Mouse (Mus musculus) spleen, adult 2 months (tissue): ENCODE data around the gene Flrt1. TPM values are rescaled to one million over a fixed set of nuclear protein-coding genes. Genes with fewer than 3 reads are reported as not detected.

Source experiments
- DNase-seq, 2 experiments: peaks; one replicate each; pipeline versions ENCODE4 v3.0.0 to v3.0.0-alpha.2; 2012 to 2021; ENCODE audit warnings: low spot score in 2 of 2, low read depth in 1 of 2
- H3K27ac ChIP-seq: fragments of 200-500 bp; 2 replicates; pipeline ENCODE4 v1.5.1; 2012; ENCODE audit warnings: low read length, inconsistent platforms; ENCODE audit not compliant: insufficient read depth
- H3K27me3 ChIP-seq: fragments of 200-500 bp; 2 replicates; pipeline ENCODE4 v1.6.1; 2012; ENCODE audit warnings: mild to moderate bottlenecking, moderate library complexity, low read length, inconsistent platforms; ENCODE audit not compliant: control insufficient read depth, insufficient read depth
- H3K36me3 ChIP-seq: fragments of 200-500 bp; 2 replicates; pipeline ENCODE4 v1.6.1; 2012; ENCODE audit warnings: mild to moderate bottlenecking, low read length, inconsistent platforms; ENCODE audit not compliant: control insufficient read depth, insufficient read depth
- H3K4me1 ChIP-seq: fragments of 200-500 bp; 2 replicates; pipeline ENCODE4 v1.6.1; 2011; ENCODE audit warnings: inconsistent platforms; ENCODE audit not compliant: control insufficient read depth, insufficient read depth, insufficient read length
- H3K4me3 ChIP-seq: fragments of 200-500 bp; 2 replicates; pipeline ENCODE4 v1.5.1; 2011; ENCODE audit warnings: mild to moderate bottlenecking, inconsistent platforms; ENCODE audit not compliant: insufficient read depth, insufficient read length; ENCODE audit errors: extremely low read depth
- CTCF ChIP-seq: fragments of 200-500 bp; IDR thresholded peaks from 2 replicates; pipeline ENCODE4 v1.5.1; 2011; ENCODE audit warnings: mild to moderate bottlenecking, inconsistent platforms; ENCODE audit not compliant: insufficient read depth, insufficient read length, insufficient replicate concordance; ENCODE audit errors: extremely low read depth
- POLR2A ChIP-seq: fragments of 200-500 bp; IDR thresholded peaks from 2 replicates; pipeline ENCODE4 v1.6.1; 2011; ENCODE audit warnings: low read depth, low read length, inconsistent platforms
- WGBS: fragments of 180-500 bp; shearing (Covaris S2); methylation state at CpG from one replicate; pipeline ENCODE4 v1.1.7; 2018; 5-methylcytosine and 5-hydroxymethylcytosine counted together
- polyA plus RNA-seq: library from polyadenylated mRNA; depleted of rRNA; stranded (reverse); fragments of >200 nt; gene quantifications from 2 replicates; pipeline ENCODE4 v1.2.3, GENCODE M21; 2012

Flrt1 gene
- polyA plus RNA-seq, 1 experiment, result 0.16 TPM

DNA sequence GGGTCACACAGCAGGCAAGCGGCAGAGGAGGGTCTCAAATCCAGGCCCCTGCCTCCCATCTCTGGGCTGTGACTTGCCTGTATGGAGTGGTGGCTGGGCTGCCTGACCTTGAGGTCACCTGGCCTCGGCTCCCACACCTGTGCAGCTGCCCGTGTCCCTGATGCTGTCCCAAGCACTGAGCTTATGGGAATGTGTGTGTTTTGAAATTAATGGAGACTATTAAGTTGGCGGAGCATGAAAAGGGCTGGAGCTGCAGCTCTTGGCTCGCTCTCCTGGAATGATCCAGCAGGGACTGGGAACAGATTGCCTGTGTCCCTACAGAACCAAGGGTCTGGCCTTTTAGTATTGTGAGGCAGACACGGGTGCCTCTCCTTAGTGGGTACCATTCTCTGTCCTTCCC, 33.3 kb downstream of the Flrt1 start:
- WGBS, result 82% methylated on average over 6 of the region's 6 CpGs
- TF ChIP-seq POLR2A (no peak), CTCF (no peak)
- H3K27me3 ChIP-seq, result no peaks in the 10 kb centered on the region

DNA sequence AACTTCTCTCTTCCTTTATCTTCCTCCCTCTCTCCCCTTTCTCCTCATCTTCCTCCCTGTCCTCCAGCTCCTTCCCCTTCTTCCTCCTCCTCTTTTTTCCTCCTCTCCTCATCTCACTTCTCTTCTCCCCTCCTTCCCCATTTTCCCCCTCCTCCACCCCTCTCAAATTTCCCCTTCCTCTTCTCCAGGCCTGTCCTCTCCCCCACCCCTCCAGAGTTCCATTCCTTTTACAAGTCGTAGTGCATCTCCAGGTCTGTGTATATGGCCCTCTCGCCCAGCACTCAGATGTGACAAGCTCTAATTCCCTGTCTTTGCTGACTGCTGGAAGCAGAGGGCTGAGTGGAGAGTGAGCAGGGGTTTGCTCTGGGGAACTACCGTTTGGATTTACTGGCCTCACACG, 34.8 kb downstream of the Flrt1 start:
- no peak overlapping the region for H3K27ac ChIP-seq
- TF ChIP-seq CTCF (no peak), POLR2A (no peak)
- 71% methylated on average over 4 of the region's 4 CpGs for WGBS
- no peak overlapping the region for H3K4me3 ChIP-seq
- no peaks in the 10 kb centered on the region for H3K36me3 ChIP-seq
- peaks cover 4% of the 10 kb centered on the region; the same call in 1 of the 2 replicates for H3K4me1 ChIP-seq
- H3K27me3 ChIP-seq, result no peaks in the 10 kb centered on the region
- no peak for DNase-seq

More for the DNA sequence above, 33.3 kb downstream of the Flrt1 start:
- Histone ChIP-seq H3K4me3 (no peak overlapping the region), H3K4me1 (no peaks in the 10 kb centered on the region), H3K27ac (no peak overlapping the region), H3K36me3 (no peaks in the 10 kb centered on the region)
- no peak for DNase-seq

DNA sequence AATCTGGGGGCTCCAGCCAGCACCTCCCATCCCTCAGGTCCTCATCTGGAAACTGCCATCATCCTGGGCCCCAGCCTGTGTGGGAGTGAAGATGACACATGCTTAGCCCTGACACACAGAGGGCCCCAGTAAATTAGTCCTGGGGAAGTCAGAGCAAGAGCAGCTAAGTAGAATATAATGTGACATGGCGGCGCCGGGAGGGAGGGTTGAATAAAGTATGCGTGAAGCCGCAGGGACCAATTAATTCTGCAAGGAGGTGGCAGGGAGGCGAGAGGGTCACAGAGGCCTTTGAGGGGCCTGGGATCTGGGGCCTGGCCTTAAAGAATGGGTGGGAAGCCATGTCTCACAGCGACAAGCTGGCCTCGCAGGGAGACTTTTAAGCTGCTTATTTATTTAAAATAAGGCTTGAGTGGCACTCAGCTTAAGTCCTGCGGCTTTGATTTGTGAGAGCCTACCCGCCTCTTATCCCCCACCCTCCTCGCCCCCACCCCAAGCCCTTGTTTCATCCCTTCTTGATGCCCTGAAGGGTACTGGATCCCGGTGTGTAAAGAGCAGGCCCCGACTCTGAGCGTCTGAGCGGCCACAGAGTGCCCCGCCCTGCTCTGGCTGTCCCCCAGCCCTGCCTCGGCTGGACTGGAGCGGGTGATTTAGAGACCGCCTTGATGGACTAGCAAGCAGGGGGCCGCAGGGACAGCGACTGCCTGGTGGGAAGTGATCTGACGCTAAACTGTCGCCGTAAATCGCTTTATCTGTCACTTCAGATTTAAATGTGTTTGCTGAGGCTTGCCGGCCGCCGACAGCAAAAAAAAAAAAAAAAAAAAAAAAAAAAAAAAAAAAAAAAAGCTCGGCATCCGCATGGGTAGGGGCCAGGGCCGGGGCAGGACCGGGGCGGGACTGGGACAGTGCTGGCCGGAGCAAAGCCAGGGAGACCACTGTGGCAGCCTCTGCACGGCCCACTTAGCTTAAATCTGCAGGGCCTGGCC, 35.5 kb downstream of the Flrt1 start:
- TF ChIP-seq POLR2A (no peak), CTCF (no peak)
- DNase-seq, result no peak
- 64% methylated on average over 35 of the region's 35 CpGs for WGBS
- Histone ChIP-seq H3K4me1 (peaks cover 4% of the 10 kb centered on the region; the same call in 1 of the 2 replicates), H3K4me3 (no peak overlapping the region), H3K27me3 (no peaks in the 10 kb centered on the region), H3K27ac (no peak overlapping the region), H3K36me3 (no peaks in the 10 kb centered on the region)

DNA sequence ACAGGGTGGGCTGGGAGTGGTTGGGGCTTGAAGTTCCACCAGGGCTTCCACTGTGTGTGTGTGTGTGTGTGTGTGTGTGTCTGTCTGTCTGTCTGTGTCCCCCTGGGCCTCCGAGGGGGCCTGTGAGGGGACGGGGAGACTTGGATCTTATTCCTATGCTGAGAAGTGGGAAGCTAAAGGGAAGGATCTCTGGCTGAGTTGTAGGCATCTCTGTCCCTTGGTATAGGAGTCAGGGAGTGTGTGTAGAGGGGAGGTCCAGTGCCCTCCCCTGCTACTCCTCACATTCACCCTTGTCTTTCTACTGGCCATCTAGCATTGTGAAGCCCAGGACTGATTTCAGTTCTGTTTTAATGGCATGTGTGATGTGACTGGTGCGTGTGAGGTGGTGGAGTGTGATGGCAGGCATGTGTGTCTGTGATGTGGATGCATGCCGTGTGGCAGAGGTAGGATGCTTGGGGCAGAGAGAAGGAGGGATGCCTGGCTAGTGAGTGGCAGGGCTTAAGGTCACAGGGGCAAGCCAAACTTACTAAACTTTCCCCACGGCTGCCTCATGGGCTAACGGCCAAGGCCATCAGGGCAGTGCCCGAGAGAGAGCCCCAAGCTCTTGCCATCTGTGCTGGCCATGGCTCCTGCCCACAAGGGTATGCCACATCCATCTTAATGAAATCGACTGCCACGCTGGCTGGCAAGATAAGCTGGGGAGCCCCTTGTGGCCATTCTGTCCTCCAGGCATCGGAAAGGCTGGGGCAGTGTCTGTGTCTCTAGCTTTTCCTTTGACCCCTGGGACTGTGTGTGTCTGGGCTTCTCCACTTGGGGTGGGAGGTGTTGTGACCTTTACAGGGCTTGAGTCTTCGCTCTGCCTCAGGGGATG, 36.6 kb downstream of the Flrt1 start:
- Histone ChIP-seq H3K27ac (no peak overlapping the region), H3K27me3 (no peaks in the 10 kb centered on the region), H3K36me3 (no peaks in the 10 kb centered on the region), H3K4me3 (no peak overlapping the region), H3K4me1 (peaks cover 4% of the 10 kb centered on the region; the same call in 1 of the 2 replicates)
- no peak for TF ChIP-seq POLR2A
- no peak for TF ChIP-seq CTCF
- no peak for DNase-seq
- WGBS, result 76% methylated on average over 11 of the region's 11 CpGs

DNA sequence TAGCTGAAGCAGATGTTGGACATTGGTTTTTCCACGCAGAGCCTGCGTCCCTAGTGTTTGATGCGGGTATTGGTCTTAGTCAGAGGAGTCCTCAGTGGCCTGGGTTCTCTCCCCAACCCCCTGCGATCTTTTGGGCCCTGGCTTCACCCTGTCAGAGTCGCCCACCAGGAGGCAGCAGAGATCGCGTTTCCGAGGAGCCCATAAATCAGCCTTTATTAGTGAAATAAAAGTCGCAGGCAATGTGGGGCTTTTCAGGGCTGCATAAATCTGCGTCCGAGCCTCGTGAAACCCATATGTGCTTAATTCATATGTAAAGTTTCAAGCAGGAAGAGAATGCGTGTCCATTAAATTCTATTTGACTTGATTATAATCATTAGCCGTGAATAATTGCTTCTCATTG, 37.4 kb downstream of the Flrt1 start:
- no peak for TF ChIP-seq POLR2A
- peak; percentile 79; the same call in 1 of the 2 replicates for TF ChIP-seq CTCF
- no peaks in the 10 kb centered on the region for H3K27me3 ChIP-seq
- no peak overlapping the region for H3K27ac ChIP-seq
- no peak overlapping the region for H3K4me3 ChIP-seq
- WGBS, result 11% methylated on average over 14 of the region's 14 CpGs
- peaks cover 4% of the 10 kb centered on the region; the same call in 1 of the 2 replicates for H3K4me1 ChIP-seq
- DNase-seq, result peak in 1 of 2 experiments; percentile 72
- no peaks in the 10 kb centered on the region for H3K36me3 ChIP-seq

DNA sequence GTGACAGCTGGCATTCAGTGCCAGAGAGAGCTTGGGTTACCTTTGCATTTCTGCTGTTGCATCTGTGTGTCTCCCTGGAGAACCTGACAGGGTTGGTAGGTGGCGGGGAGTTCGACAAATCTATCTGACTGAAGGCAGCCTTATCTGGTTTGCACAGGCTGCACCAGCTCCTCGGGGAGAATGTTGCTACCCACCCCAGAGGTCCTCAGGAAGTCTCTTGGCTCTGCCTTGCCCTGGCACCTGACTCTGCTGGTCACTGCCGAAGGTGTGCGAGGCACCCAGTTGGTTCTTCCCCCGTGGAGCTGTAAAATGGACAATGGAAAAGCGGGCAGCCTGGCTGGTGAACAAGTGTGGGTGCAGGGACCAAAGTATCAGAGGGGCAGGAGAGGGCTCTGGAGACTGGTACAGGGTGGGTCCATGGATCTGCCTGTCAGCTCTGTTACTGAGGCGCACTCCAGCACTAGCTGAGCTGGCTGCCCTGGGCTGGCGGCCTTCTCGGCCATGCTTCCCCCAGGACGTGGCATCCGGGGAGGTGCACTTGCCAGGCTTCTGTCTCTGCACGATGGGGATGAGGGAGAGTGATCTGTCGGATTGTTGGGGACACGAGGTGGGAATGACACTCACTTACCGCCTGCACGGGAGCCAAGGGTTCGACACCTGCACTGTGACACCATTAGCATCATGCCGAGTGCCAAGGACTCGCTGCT, 38.0 kb downstream of the Flrt1 start:
- Histone ChIP-seq H3K36me3 (no peaks in the 10 kb centered on the region), H3K4me1 (peaks cover 4% of the 10 kb centered on the region; the same call in 1 of the 2 replicates), H3K4me3 (no peak overlapping the region), H3K27ac (no peak overlapping the region), H3K27me3 (no peaks in the 10 kb centered on the region)
- no peak for DNase-seq
- WGBS, result 66% methylated on average over 20 of the region's 20 CpGs
- no peak for TF ChIP-seq POLR2A
- TF ChIP-seq CTCF, result no peak
